Mouse (Mus musculus): ENCODE measurements around the gene Crtc2. TPM values are rescaled to one million over a fixed set of nuclear protein-coding genes. Genes with fewer than 3 reads are reported as not detected.

Gene Crtc2
- polyA plus RNA-seq (2011; ENCODE audit: insufficient read length, low read depth, missing spikeins) = 29.5 and 34.3 TPM in 2 replicates

- peak within 1 kb of the TSS; percentile 84 for H3K27ac ChIP-seq (ENCODE audit: insufficient read depth, low read length)
- peak; percentile 43; the same call in 1 of the 2 replicates for TF ChIP-seq POLR2A (IDR thresholded peaks at IDR 0.05; ENCODE audit: low read depth, low read length)
- TF ChIP-seq CTCF (IDR thresholded peaks at IDR 0.05; ENCODE audit: borderline replicate concordance, insufficient read depth, low read length) = no peak
- H3K4me3 ChIP-seq (ENCODE audit: insufficient read depth, low read length) = peak within 1 kb of the TSS; percentile 76
- H3K4me1 ChIP-seq (ENCODE audit: control insufficient read depth, insufficient read depth, low read length) = peaks cover 16% of the 10 kb centered on the region
These were observed at the start of gene Crtc2 for GRCm38 (mm10) chr3:90253653-90254418. Crtc2 (plus strand) TSS chr3:90254163.

- Histone ChIP-seq H3K4me3 (ENCODE audit: insufficient read depth, low read length) (no peak overlapping the region), H3K4me1 (ENCODE audit: control insufficient read depth, insufficient read depth, low read length) (no peaks in the 10 kb centered on the region), H3K27ac (ENCODE audit: insufficient read depth, low read length) (no peak overlapping the region)
- TF ChIP-seq CTCF (IDR thresholded peaks at IDR 0.05; ENCODE audit: borderline replicate concordance, insufficient read depth, low read length) = no peak
- TF ChIP-seq POLR2A (IDR thresholded peaks at IDR 0.05; ENCODE audit: low read depth, low read length) = no peak
These were observed 49.4 kb upstream of the Crtc2 start for GRCm38 (mm10) chr3:90204582-90204981.

- Histone ChIP-seq H3K4me3 (ENCODE audit: insufficient read depth, low read length) (no peak overlapping the region), H3K27ac (ENCODE audit: insufficient read depth, low read length) (no peak overlapping the region), H3K4me1 (ENCODE audit: control insufficient read depth, insufficient read depth, low read length) (peaks cover 6% of the 10 kb centered on the region)
- TF ChIP-seq POLR2A (IDR thresholded peaks at IDR 0.05; ENCODE audit: low read depth, low read length) = no peak
- no peak for TF ChIP-seq CTCF (IDR thresholded peaks at IDR 0.05; ENCODE audit: borderline replicate concordance, insufficient read depth, low read length)
These were observed 45.3 kb upstream of the Crtc2 start for GRCm38 (mm10) chr3:90208662-90209061.

- TF ChIP-seq CTCF (IDR thresholded peaks at IDR 0.05; ENCODE audit: borderline replicate concordance, insufficient read depth, low read length) (no peak), POLR2A (IDR thresholded peaks at IDR 0.05; ENCODE audit: low read depth, low read length) (0 out of 2 replicates have a peak, but pooled peaks have one; percentile 17)
- H3K4me3 ChIP-seq (ENCODE audit: insufficient read depth, low read length) = no peak overlapping the region; the same call in 1 of the 2 replicates
- H3K4me1 ChIP-seq (ENCODE audit: control insufficient read depth, insufficient read depth, low read length) = peaks cover 6% of the 10 kb centered on the region
- no peak overlapping the region for H3K27ac ChIP-seq (ENCODE audit: insufficient read depth, low read length)
These were observed 43.9 kb upstream of the Crtc2 start for GRCm38 (mm10) chr3:90209908-90210566.

GRCm38 (mm10) chr3:90211475-90212398 is 42.2 kb upstream of the Crtc2 start:
- Histone ChIP-seq H3K4me3 (ENCODE audit: insufficient read depth, low read length) (peak overlapping the region; percentile 79), H3K4me1 (ENCODE audit: control insufficient read depth, insufficient read depth, low read length) (peaks cover 6% of the 10 kb centered on the region), H3K27ac (ENCODE audit: insufficient read depth, low read length) (no peak overlapping the region)
- TF ChIP-seq CTCF (IDR thresholded peaks at IDR 0.05; ENCODE audit: borderline replicate concordance, insufficient read depth, low read length) = no peak
- peak; percentile 7; the same call in 1 of the 2 replicates for TF ChIP-seq POLR2A (IDR thresholded peaks at IDR 0.05; ENCODE audit: low read depth, low read length)

- Histone ChIP-seq H3K27ac (ENCODE audit: insufficient read depth, low read length) (no peak overlapping the region), H3K4me3 (ENCODE audit: insufficient read depth, low read length) (peak overlapping the region; percentile 79), H3K4me1 (ENCODE audit: control insufficient read depth, insufficient read depth, low read length) (peaks cover 6% of the 10 kb centered on the region)
- TF ChIP-seq CTCF (IDR thresholded peaks at IDR 0.05; ENCODE audit: borderline replicate concordance, insufficient read depth, low read length) (no peak), POLR2A (IDR thresholded peaks at IDR 0.05; ENCODE audit: low read depth, low read length) (no peak)
These were observed 41.2 kb upstream of the Crtc2 start for GRCm38 (mm10) chr3:90212723-90213122.

- H3K4me3 ChIP-seq (ENCODE audit: insufficient read depth, low read length) = peak within 1 kb of the TSS; percentile 79
- peaks cover 6% of the 10 kb centered on the region for H3K4me1 ChIP-seq (ENCODE audit: control insufficient read depth, insufficient read depth, low read length)
- TF ChIP-seq POLR2A (IDR thresholded peaks at IDR 0.05; ENCODE audit: low read depth, low read length) (peak; percentile 99), CTCF (IDR thresholded peaks at IDR 0.05; ENCODE audit: borderline replicate concordance, insufficient read depth, low read length) (no peak)
- peak within 1 kb of the TSS; percentile 61 for H3K27ac ChIP-seq (ENCODE audit: insufficient read depth, low read length)
These were observed 40.5 kb upstream of the Crtc2 start, which contains the start of the genes Rps27 and Rab13 for GRCm38 (mm10) chr3:90213377-90213866. Rps27 (minus strand) TSS chr3:90213651. Rab13 (plus strand) TSS chr3:90213695.

GRCm38 (mm10) chr3:90213956-90214684 is 39.8 kb upstream of the Crtc2 start:
- Histone ChIP-seq H3K4me1 (ENCODE audit: control insufficient read depth, insufficient read depth, low read length) (peaks cover 6% of the 10 kb centered on the region), H3K27ac (ENCODE audit: insufficient read depth, low read length) (no peak overlapping the region), H3K4me3 (ENCODE audit: insufficient read depth, low read length) (peak overlapping the region; percentile 53)
- TF ChIP-seq POLR2A (IDR thresholded peaks at IDR 0.05; ENCODE audit: low read depth, low read length) = no peak
- TF ChIP-seq CTCF (IDR thresholded peaks at IDR 0.05; ENCODE audit: borderline replicate concordance, insufficient read depth, low read length) = no peak
